Mouse (Mus musculus) right cerebral cortex, adult 2 months (tissue): ENCODE measurements around the gene St6galnac6.
A peak's percentile ranks its signal among the peaks of the same experiment; 100 is the strongest.

ENCODE experiments used
- DNase-seq, 2 experiments: peaks; one replicate each; pipeline ENCODE4 v3.0.0; 2021 to 2022; ENCODE audit warnings: low spot score in 2 of 2

The St6galnac6 gene

DNA sequence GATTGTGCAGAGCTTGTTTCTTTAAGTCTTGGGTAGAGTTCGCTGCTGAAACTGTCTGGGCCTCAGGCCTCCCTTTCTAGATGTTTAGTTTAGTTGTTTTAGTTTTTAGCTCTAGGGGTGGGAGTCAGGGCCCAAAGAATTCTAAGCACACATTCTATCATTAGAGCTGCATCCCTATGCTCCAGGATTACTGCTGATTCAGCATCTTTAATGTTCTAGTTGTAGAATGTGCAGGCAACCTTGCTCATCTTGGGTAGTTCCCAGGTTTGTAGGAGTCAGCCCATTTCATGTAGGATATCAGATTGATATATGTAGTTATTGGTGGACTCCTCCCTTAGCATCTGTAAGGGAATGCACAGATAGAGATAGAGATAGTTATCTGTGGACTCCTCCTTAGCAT is 17.6 kb downstream of the St6galnac6 start:
- no peak for DNase-seq

DNA sequence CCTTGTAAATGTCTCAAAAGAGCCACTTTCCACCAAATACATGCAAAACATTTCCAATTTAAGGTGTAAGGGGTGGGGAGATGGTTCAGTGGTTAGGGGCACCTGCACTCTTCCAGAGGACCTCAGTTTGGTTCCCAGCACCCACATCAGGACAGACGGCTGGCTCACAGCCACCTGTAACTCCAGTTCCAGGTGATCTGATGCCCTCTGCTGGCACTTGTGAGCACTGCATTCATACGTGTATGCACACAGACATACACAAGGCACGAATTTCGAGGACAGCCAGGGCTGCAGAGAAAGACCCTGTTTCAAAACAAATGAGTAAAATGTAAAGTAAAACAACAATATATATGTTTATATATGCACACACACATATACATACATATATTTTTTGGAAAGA is 18.1 kb downstream of the St6galnac6 start:
- DNase-seq: no peak

DNA sequence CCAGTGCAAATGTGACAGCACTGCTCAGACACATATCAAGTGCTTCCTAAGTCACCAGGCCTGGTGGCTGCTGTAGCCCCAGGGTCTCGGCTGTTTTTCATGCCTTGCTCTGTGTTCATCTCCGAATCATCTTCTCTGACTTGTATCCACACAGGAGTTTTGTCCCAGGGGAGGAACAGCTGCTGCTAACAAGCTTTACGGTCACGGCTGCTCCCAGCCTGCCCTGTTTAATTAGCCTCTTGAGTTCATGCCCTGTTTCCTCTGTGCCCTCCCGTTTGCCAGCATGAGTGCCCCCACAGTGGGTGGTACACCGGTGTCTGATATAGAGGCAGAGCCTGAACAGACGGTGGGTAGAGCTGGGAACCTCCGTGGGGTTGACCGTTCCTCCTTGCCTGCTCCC is 18.5 kb downstream of the St6galnac6 start:
- DNase-seq: no peak

DNA sequence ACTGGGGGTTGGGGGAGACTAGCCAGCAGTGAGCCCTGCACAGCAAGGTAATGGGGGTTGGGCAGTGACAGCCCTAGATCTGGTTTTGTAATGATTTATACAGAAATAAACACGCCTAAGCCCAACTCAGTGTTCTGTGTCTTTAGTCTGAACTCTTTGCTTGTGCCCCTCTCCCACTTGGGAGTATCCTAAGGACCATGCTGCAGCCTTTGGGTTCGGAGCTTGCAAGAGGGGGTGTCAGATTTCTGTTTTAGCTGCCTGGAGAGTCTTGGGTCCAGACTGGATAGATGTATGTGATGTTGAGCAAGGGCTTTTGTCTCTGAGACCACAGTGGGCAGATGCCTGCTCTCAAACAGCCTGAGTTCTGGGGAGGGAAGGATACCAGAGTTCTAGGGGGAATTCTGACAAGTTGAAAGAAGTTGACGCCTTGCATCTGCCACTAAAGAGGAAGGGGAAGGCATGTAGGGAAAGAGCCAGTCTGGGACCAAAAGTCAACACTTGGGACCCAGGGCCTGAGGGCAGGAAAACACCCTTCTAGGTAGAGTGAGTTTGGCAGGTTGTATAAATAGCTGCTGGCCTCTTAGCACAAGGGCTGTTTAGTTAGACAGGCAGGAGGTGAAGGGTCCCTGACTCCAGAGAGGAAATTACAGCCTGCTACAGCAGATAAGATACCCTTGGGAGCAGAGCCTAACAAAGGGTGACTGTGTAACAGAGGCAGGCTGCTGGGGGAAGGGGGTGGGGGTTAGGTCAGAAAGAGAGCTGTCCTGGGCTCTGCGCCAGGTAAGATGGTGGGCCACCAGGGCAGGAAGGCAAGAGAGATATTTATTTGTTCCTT is 21.4 kb downstream of the St6galnac6 start:
- no peak for DNase-seq

DNA sequence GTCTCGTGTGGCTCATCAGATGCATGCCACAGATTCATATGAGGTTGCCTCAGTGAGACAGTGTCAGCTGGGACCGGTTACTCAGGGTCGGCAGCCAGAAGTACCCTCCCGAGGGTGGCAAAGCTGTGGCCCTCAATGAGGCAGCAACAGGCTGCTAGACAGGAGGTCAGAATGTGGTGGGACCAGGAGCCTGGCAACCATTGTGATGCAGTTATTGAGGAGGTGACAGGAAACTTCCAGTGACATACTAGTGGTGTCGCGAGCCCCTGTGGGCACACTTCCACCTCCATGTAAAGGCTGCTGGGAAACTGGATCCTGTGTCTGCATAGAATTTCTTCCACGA is 22.0 kb downstream of the St6galnac6 start, which contains the start of gene Ak1:
Gene Ak1, plus strand, starts transcription at position 242 of the 343 bp plus-strand sequence.
- DNase-seq: no peak

DNA sequence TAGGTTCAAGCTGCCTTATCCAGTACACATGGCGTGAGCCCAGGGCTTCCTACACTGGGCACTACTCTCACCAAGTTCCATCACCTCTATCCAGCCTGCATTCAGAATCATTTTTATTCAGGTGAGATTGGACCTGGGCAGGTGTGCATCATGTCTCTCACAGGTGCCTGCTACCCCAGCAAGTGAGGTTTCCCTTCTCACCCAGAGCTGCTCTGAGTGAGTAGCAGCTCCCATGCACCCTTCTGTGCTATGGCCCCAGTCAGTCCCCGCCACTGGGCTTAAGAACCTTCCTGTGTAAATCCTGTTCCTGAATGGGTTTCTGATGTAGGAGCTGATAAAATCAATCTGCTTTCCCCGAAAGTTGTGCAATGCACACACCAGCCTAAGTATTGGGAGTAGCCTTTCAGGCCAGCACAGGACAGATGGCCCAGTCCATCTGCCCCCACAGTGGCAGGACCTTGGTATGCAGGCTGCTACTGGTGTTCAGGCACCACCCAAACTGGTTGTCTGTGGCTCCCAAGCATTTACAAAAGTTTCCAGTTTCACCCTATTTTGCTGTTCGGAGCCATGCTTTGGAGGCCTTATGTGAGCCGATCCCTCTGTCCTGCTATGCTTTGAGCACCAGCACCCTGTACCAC is 24.7 kb downstream of the St6galnac6 start:
- DNase-seq: no peak

DNA sequence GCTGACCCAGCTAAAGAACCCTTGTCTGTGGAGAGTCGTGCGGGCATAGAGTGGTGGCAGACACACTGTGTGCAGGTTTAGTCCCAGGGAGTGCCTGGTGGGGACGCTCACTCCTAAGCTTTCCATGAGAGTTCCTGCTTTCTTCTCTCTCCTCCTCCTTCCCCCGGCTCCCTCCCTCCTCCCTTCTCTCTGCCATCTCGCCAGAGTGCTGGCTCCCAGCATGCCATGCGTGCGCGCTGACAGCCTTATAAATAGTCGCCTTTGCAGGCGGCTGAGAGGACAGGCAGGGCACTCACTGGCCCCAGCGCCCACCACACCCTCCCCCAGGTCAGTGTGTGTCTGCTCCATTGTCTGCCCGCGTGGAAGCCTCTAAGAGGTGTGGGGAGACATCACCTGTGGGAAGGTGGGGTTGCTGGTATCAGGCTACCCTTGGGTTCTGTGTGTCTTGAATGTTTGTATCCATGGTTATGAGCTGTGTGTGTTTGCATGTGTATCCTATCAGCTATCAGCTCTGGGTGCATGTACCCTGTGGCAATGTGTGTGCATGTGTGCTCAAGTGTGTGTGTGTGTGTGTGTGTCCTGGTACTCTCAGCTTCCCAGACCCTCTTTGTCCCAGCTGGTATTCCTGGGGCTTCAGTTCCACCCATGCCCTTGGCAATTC is 25.8 kb downstream of the St6galnac6 start:
- DNase-seq: peak; percentile 90 to 91

DNA sequence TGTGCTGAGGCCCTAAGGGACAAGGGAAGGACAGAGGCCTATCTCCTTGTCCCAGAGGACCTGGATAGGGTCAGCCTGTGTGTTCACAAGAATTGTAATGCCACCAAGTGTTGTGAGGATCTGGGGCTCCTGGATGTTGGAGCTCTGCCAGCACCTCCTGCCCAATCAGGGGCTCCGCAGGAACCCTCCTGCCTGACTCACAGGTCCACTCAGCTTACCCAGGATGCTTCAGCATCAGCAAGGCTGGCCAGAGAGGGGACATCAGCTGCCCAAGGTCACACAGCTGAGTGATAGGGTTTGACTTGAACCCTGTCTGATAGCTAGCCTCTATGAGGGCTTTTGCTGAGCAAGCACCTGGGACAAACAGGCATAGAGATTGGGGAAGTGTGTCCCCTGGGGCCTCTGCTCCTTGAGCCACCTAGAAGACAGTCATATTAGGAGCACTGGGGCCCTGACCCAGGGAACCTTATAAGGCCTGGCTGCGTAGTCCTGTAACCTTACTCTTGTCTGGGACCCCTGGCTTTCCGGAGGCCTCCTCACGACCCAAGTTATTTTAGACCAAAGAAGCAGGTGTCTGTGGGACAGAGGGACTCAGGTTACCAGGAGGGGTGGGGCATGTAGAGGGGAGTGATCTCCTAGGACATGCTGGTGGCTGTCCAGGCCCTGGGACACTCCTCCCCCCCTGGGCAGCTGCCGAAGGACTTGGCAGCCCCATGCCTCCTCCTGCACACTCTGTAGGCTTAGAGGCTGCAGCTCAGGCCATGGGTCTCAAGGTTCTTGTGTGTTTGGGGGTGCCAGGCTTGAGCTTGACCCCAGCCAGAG is 26.6 kb downstream of the St6galnac6 start:
- peak; percentile 65 to 71 for DNase-seq

DNA sequence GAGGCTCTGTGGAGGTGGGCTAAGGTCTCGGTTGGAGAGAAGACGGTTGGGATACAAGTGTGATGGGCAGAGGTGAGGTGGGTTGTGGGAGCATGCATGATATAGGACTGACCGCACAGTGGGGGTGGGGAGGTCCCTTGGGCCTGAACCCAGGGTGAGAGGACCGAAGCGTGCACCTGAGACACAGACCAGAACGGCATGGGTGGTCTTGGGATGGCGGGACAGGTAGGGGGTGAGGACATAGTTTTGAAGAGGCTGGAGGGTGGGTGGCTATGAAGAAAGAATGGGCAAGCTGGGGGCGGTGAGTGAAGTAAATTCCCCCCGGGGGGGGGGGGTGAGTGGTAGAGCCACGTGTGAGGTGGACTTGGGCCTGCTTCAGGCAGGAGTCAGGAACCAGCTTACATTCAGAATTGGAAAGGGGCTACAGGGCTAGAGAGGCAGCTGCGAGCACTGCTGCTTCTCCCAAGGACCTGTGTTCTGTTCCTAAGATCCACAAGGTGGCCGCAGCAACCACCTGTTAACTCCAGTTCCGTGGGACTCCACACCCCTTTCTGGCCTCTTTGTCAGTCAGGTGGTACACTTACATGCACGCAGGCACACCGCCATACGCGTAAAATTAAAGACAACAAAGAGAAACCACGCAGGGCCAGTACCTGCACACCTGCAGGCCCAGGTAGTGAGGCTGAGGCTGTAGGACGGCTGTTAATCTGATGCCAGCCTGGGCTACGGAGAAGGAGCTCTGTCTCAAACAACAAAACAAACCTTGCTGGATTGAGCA is 27.9 kb downstream of the St6galnac6 start:
- no peak for DNase-seq

DNA sequence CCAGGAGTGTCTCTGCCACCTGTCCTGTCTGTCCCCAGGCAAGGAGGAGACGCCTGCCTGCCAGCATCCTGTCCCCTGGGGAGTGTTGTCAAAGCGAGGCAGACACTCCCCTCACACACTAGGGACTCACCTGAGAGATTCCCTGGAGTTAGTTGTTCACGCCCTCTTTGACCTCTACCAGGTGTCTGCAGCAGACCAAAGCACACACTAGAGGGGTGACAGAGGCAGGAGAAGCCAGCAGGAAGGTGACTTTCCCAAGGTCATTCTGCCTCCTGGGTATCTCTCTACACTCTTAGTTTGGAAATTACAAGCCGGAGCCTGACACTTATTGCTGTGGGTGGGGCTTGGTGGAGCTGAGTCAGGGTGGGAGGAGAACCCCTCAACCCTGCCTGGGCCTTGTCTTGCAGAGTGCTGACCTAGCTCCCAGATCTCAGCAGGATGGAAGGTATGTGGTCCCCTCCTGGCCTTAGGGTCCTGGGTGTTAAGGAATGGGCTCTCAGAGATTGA is 28.6 kb downstream of the St6galnac6 start:
- no peak for DNase-seq

DNA sequence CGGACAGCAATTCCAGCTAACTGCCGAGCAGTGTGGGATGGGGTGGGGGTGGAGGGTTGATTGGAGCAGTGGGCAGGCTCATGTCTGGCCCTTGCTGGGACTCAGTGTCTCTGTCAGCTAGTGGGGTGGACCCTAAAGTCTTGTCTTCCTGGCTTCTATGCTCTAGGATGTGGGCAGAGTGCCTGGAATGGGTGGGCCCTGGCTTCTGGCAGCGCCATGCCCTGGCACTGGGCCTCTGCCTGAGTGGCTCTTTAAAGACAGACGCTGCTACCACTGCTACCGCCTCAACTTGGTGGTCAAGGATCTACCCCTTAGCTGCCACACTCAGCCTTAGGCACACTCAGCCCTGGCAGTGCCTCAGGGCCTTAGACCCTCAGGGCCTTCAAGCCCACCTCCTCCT is 29.2 kb downstream of the St6galnac6 start:
- peak; percentile 54 to 77 for DNase-seq

DNA sequence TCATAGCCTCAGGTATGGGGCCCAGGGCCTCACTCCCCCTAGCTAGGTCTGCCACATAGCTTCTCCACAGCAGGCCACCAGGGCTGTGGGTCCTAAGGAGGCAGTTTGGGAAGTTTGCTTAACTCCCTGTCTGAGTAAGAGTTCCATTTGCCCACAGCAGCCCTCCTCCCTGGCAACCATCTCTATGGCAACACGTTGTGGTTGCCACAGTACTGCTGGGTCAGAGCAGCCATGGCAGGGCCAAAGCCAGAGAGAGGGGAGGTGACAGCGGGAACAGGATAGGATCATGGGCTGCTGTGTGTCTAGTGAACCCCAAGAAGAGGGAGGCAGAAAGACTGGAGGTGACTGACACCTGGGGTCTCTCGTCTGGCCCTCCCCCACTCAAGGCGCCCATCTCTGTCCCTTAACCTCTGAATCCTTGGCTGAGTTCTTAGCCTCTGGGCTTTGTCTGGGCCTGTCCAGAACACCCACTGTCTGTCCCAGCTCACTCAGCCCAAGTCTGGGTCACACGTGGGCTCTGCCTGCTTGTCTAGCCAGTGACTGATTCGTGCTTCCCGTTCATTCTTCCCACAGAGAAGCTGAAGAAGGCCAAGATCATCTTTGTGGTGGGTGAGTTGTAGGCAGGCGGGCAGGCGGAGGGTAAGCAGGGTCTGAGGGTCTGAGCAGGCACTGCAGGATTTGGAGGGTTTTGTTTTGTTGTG is 29.9 kb downstream of the St6galnac6 start:
- DNase-seq: peak; percentile 44 to 55

DNA sequence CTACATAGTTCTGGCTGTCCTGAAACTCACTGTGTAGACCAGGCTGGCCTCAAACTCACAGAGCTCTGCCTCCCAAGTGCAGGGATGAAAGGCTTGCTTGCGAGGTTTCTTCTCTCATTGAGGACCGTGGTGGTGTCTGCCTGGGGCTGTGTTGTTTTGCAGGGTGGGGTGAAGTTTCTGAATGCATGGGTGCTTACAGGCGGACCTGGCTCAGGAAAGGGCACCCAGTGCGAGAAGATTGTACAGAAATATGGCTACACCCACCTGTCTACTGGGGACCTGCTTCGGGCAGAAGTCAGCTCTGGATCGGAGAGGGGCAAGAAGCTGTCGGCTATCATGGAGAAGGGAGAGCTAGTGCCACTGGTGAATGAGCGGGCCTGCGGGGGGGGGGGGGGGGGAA is 30.5 kb downstream of the St6galnac6 start:
- no peak for DNase-seq

DNA sequence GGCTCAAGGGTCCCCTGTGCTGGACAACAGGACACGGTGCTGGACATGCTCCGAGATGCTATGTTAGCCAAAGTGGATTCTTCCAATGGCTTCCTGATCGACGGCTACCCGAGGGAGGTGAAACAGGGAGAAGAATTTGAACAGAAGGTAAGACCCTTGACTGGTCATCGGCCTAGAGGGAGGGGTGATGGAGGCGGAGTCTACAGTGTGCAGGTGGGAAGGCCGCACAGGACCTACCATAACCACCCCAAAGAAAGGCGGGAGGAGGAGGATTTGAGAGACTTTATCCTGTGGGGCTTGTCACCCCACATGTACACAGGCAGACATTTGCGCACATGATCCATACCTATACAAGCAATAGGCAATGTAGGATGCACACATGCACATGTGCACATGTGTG is 31.5 kb downstream of the St6galnac6 start:
- DNase-seq: no peak

DNA sequence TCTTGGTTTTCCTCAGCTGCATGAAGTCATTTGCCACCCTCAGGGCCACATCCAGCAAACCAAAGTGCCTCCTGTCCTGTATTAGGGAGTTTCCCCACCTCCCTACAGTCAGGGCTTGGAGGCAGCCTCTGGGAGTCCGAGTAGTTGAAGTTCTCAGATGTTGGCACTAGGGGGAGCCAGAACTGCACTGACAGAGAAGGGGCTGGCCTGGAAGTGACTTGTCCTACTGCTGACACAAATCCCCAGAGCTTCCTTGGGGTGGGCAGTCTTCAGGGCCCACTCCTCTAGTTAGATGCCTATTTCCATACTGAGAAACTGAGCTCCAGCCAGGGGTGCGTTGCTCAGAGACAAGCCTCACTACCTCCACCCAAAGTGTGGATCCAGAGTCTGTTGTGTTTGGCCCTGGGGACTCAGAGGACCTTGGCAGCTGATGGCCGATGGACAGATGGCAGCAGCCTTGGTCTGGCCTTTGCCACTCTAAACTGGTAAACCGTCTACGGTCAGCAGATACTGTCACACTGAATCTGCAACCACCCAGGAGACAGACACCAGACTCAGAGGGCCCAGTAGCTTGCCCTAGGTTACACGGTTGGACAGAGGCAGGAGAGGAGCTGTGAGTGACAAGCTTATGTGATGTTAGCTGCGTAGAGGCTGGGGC is 32.4 kb downstream of the St6galnac6 start:
- DNase-seq: peak; percentile 84 to 89

DNA sequence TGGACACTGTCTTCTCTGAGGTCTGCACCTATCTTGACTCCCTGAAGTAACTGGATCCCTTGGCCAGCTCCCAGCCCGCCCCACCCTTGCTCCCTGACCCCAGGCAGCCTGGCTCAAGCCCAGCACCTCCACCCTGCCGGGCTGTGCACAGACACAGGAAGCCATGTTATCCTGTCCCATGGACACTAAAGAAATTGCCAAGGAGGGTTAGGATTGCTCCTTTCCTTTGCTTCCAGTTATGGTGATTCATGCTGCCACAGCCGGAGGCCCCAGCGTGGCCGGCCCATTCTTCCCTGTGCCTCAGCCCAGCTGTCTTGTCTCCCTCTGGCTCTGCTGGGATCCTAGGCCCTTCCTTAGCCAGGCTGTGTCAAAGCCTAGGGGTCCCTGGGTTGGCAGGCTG is 34.2 kb downstream of the St6galnac6 start:
- DNase-seq: no peak

DNA sequence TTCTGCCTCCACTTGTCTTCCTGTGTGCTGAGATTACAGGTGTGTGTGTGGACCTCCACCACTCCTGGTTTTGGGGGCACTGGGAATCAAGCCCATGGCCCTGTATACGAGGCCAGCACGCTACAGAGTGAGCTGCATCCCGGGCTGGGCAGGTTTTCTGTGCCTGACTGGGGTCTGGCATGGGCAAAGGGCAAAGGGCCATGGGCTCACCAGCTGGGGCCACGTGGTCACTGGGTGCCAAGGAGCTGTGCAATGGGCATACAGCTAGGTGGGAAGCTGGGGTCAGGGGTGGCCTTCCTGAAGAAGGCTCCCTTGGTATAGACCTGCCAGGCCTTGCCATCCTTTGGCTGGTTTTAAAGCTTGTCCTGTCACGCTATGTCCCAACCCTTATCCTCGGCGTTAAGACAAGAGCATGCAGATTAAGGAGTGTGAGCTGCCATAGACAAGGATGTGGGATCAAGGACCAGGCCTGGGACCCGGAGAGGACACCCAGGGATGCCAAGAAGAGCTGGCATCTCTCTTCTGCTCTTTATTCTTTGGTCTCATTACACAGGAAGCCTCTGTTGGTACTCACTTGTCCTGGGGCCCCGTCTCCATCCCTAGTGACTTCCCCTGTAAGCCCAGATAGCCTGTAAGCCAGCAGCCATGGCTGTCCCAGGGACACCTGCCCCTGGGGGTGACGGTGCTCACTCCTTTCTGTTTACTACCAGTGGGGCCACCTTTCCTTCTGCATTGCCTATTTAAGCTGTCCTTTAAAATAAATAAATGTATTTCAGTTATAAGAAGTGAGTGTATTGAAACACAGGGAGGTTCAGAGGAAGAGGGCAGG is 35.0 kb downstream of the St6galnac6 start:
- no peak for DNase-seq

DNA sequence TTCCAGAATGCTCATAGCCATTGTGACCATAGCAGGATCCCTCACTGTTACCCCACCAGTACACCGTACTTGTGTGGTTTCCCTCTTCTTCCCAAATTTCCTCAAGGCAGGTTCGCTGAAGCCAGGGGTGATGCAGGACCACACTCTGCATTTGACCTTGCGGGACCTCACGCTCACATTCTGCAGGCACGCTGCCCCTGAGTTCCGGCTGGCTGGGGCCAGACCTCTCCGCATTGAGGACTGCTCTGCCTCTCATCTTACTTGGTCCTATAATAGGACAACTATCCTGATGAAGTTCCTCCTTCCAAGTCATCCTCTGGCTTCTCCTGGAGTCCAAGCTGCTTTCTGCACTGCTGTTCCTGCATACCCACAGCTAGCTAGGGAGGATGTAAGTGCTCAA is 37.1 kb downstream of the St6galnac6 start:
- DNase-seq: no peak

DNA sequence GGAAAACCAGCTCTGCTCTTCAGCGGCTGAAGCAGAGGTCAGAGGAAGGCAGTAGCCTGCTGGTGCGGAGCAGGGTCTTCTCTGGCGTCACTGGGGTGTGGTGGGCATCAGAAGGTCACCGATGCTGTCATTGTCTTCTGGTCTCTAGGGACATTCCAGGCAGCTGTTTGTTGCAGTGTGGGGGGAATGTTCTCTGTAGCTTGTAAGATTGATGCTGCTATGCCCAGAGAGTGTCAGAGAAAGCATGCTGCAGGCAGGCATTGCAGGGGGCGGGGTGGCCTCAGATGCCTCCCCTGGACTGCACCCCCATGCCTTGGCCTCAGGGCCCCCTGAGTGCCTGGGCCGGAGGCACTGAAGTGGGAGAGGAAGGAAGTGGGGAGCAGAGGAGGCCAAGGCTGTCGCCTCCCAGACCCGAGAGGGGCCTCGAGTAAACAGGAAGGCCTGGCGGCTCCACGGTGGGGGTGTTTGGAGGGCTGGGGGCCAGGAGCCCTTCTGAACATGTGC is 38.3 kb downstream of the St6galnac6 start:
- no peak for DNase-seq
